Mouse (Mus musculus): Measurements from ENCODE around the gene Prkci.

DNA sequence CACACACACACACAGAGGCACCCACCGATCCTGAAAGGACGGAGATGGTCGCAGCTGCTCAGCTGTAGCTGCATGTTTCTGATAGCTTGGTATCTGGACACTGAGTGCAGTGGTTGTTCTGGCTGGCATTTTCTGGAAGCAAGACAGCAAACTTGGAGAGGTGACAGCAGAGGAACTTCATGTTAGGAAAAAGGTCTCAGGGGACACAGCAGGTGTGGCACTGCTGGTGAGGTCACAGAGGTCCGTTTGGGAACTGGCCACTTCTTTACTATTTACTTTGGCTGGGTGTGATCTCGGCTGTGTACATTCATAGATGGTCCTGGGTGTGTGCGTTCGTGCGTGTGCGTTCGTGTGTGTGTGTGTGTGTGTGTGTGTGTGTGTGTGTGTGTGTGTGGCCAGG lies 83.9 kb downstream of the Prkci start:
- TF ChIP-seq POLR2A (IDR thresholded peaks at IDR 0.05; ENCODE audit: borderline replicate concordance, extremely low read depth, low read depth, low read length) (no peak), CTCF (IDR thresholded peaks at IDR 0.05; ENCODE audit: insufficient read depth, low read length) (no peak)
